ENCODE assay signal across 24 mouse cellular contexts in genomic region chr14:75769334-75769733, GRCm38 (mm10). TPM values are rescaled to one million over a fixed set of nuclear protein-coding genes. Genes with fewer than 3 reads are reported as not detected.
DNase-seq lines count a peak whose midpoint lies in the region; ATAC-seq lines count a peak whose summit lies in the region.
"Had no signal": no experiment of that assay in that cellular context is flagged by ENCODE, and none has a peak within 500 bp of the region (broad histone marks: within the 10 kb centered on the region; RNA-seq: fewer than 3 reads in every experiment).

No protein-coding gene starts in this region.

- H3K4me2 ChIP-seq in heart, embryonic 11.5 days = no peak overlapping the region
- H3K4me2 ChIP-seq: hindbrain, embryonic 12.5 days; lung, embryonic 15.5 days; neural tube, embryonic 15.5 days had no signal

- no peak for ATAC-seq in heart, embryonic 11.5 days (replicated peaks; ENCODE audit: insufficient number of reproducible peaks, low FRiP score, low TSS enrichment)
- ATAC-seq: midbrain, embryonic 16.5 days had no signal

- H3K4me3 ChIP-seq in heart, embryonic 10.5 days = no peak overlapping the region
- H3K4me3 ChIP-seq in heart, embryonic 11.5 days (ENCODE audit: low read depth, low read length) = no peak overlapping the region
- H3K4me3 ChIP-seq: forebrain, embryonic 10.5 days; hindbrain, embryonic 12.5 days; layer of hippocampus, adult 2 months; lung, embryonic 15.5 days; midbrain, embryonic 10.5 days; myocyte; neural tube, embryonic 15.5 days had no signal

- no peak overlapping the region for H3K27ac ChIP-seq in heart, embryonic 10.5 days
- no peak overlapping the region for H3K27ac ChIP-seq in heart, embryonic 11.5 days (ENCODE audit: low read depth, low read length)
- H3K27ac ChIP-seq: forebrain, embryonic 10.5 days; hindbrain, embryonic 12.5 days; layer of hippocampus, adult 2 months; liver, embryonic 14.5 days; lung, embryonic 15.5 days; macrophage; midbrain, embryonic 10.5 days; neural tube, embryonic 15.5 days had no signal

- peaks cover 20% of the 10 kb centered on the region for H3K4me1 ChIP-seq in heart, embryonic 10.5 days
- peaks cover 17% of the 10 kb centered on the region for H3K4me1 ChIP-seq in heart, embryonic 11.5 days (ENCODE audit: control insufficient read depth, insufficient read depth, low read length)
- H3K4me1 ChIP-seq: hindbrain, embryonic 12.5 days; lung, embryonic 15.5 days; neural tube, embryonic 15.5 days had no signal

- 90% methylated on average over 9 of the region's 9 CpGs for WGBS in heart, embryonic 10.5 days
- 87% methylated on average over 9 of the region's 9 CpGs for WGBS in heart, embryonic 11.5 days (ENCODE audit: insufficient replicate concordance)

- peak; percentile 81 for DNase-seq in CD4-positive helper T cell, adult 2 months (ENCODE audit: low read depth, low spot score)
- DNase-seq in CD8-positive naive resting alpha-beta T cell, adult 2 months (ENCODE audit: low read depth in 2 of 2, low spot score in 2 of 2) = peak; percentile 62 to 68
- peak; percentile 87 for DNase-seq in naive thymus-derived CD4-positive, alpha-beta T cell, adult 2 months (ENCODE audit: low read depth)
- peak; percentile 59 for DNase-seq in thymus, postnatal 14 days
- no peak for DNase-seq in kidney, postnatal 14 days
- no peak for DNase-seq in heart, embryonic 10.5 days (ENCODE audit: low spot score)
- DNase-seq: adrenal gland, adult 8-10 months; cerebellum, adult 18-20 months; cerebellum, postnatal 14 days; gastrocnemius, postnatal 25 days; heart, adult 18-20 months; kidney, adult 2 months; kidney, postnatal 25 days had no signal

- H3K36me3 ChIP-seq in heart, embryonic 10.5 days = peaks cover 45% of the 10 kb centered on the region
- H3K36me3 ChIP-seq in heart, embryonic 11.5 days (ENCODE audit: control insufficient read depth, insufficient read depth, low read length) = no peaks in the 10 kb centered on the region

- H3K27me3 ChIP-seq in heart, embryonic 10.5 days (ENCODE audit: insufficient read depth, poor library complexity, severe bottlenecking) = no peaks in the 10 kb centered on the region
- no peaks in the 10 kb centered on the region for H3K27me3 ChIP-seq in heart, embryonic 11.5 days (ENCODE audit: control insufficient read depth, insufficient read depth, low read length)
- H3K27me3 ChIP-seq: hindbrain, embryonic 12.5 days; lung, embryonic 15.5 days; neural tube, embryonic 15.5 days had no signal

- no peak overlapping the region for H3K9ac ChIP-seq in heart, embryonic 11.5 days (ENCODE audit: low read depth, low read length)
- H3K9ac ChIP-seq: hindbrain, embryonic 12.5 days; liver, embryonic 14.5 days; lung, embryonic 15.5 days; neural tube, embryonic 15.5 days had no signal

- H3K9me3 ChIP-seq in heart, embryonic 10.5 days = no peaks in the 10 kb centered on the region
- no peaks in the 10 kb centered on the region for H3K9me3 ChIP-seq in heart, embryonic 11.5 days (replicated peaks; ENCODE audit: control insufficient read depth, low read length)
- H3K9me3 ChIP-seq: forebrain, embryonic 10.5 days; hindbrain, embryonic 12.5 days; lung, embryonic 15.5 days; midbrain, embryonic 10.5 days; neural tube, embryonic 15.5 days had no signal

RNA-seq across cellular contexts. Expression of gene Cog3, which starts 15.0 kb away (rescaled TPM):
- polyA plus RNA-seq in heart, embryonic 10.5 days (2016; fragmentation: Nextera tagmentation; extraction: Ambion mirVana) = 16.6 and 18.9 TPM in 2 replicates
- polyA plus RNA-seq in heart, embryonic 11.5 days (2014; fragmentation: Nextera tagmentation; extraction: Ambion mirVana) = 14.7 and 18.0 TPM in 2 replicates

RNA-seq across cellular contexts. Expression of gene Slc25a30, which starts 17.5 kb away (rescaled TPM):
- 5.2 and 5.8 TPM in 2 replicates for polyA plus RNA-seq in heart, embryonic 10.5 days (2016; fragmentation: Nextera tagmentation; extraction: Ambion mirVana)
- 5.8 and 7.2 TPM in 2 replicates for polyA plus RNA-seq in heart, embryonic 11.5 days (2014; fragmentation: Nextera tagmentation; extraction: Ambion mirVana)

Comparison
In these comparisons a context has a peak if more than half of its experiments do, and no peak if none do; other contexts are left out.
1. DNase-seq: peak in CD4-positive helper T cell, adult 2 months (single experiment), CD8-positive naive resting alpha-beta T cell, adult 2 months (2 of 2), naive thymus-derived CD4-positive, alpha-beta T cell, adult 2 months (single experiment) and thymus, postnatal 14 days (single experiment); none in kidney, postnatal 14 days (single experiment) and heart, embryonic 10.5 days (single experiment).